Mouse (Mus musculus) neural tube, embryonic 11.5 days (tissue): ENCODE data around the gene Cacna1e. TPM values are rescaled to one million over a fixed set of nuclear protein-coding genes. Genes with fewer than 3 reads are reported as not detected.

Source experiments
- ATAC-seq: fragments of 200-750 bp; cut with Nextera tagmentation; 2 replicates; pipeline ENCODE4 v1.8.0; 2017; ENCODE audit warnings: moderate number of reproducible peaks, mild to moderate bottlenecking, moderate TSS enrichment, moderate library complexity; ENCODE audit not compliant: insufficient read depth, low FRiP score, low TSS enrichment
- DNase-seq: peaks from one replicate; pipeline ENCODE4 v3.0.0-alpha.2; 2015; ENCODE audit warnings: low spot score
- H3K27ac ChIP-seq: fragments of 300-500 bp; sonication (generic); 2 replicates; pipeline ENCODE4 v1.5.1; 2014; ENCODE audit warnings: low read depth, mild to moderate bottlenecking, low read length
- H3K27me3 ChIP-seq: fragments of 300-500 bp; sonication (generic); 2 replicates; pipeline ENCODE4 v1.6.1; 2014; ENCODE audit warnings: mild to moderate bottlenecking, low read length, mixed read lengths; ENCODE audit not compliant: control insufficient read depth, insufficient read depth
- H3K36me3 ChIP-seq: fragments of 300-500 bp; sonication (generic); 2 replicates; pipeline ENCODE4 v1.6.1; 2014; ENCODE audit warnings: mild to moderate bottlenecking, low read length, moderate library complexity, mixed read lengths; ENCODE audit not compliant: control insufficient read depth, insufficient read depth
- H3K4me1 ChIP-seq: fragments of 300-500 bp; sonication (generic); 2 replicates; pipeline ENCODE4 v1.6.1; 2014; ENCODE audit warnings: low read length, mixed read lengths; ENCODE audit not compliant: control insufficient read depth, insufficient read depth
- H3K4me2 ChIP-seq: fragments of 300-500 bp; sonication (generic); 2 replicates; pipeline ENCODE4 v1.6.1; 2014; ENCODE audit warnings: low read depth, mild to moderate bottlenecking, moderate library complexity
- H3K4me3 ChIP-seq: fragments of 300-500 bp; sonication (generic); 2 replicates; pipeline ENCODE4 v1.5.1; 2014; ENCODE audit warnings: low read depth, low read length
- H3K9ac ChIP-seq: fragments of 300-500 bp; sonication (generic); 2 replicates; pipeline ENCODE4 v1.6.1; 2014; ENCODE audit warnings: mild to moderate bottlenecking, low read length
- H3K9me3 ChIP-seq: fragments of 300-500 bp; sonication (generic); 2 replicates; pipeline ENCODE4 v1.6.1; 2016; ENCODE audit warnings: low read length; ENCODE audit not compliant: control insufficient read depth
- WGBS: fragments of 180-500 bp; shearing (Covaris S2); extraction: QIAGEN DNeasy Blood & Tissue Kit; methylation state at CpG from one replicate; pipeline ENCODE4 v1.1.7; 2014; 5-methylcytosine and 5-hydroxymethylcytosine counted together
- polyA plus RNA-seq: library from polyadenylated mRNA; unstranded; fragments of >200 nt; fragmentation: Nextera tagmentation; extraction: Ambion mirVana; gene quantifications from 2 replicates; pipeline ENCODE4 v1.2.1, GENCODE M21; 2014

Cacna1e gene
- polyA plus RNA-seq, 1 experiment from 2014 or later = 2.8 TPM

DNA sequence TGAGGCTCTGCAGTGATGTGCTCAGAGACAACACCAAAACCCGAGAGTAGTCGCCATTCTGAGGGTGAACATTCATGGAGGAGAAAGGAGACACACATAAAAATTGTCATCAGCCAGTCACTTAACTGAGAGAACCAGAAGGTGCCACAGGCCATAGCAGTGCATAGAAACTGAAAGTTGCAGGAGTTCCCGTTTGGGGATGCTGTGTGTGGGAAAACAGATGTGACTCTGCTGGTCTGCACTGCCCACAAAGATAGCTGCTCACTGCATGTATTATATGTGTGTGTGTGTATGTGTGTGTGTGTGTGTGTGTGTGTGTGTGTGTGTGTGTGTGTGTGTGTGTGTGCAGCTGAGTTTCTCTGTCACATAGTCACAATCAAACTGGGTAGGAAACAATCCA, 61.2 kb downstream of the Cacna1e start:
- no peaks in the 10 kb centered on the region for H3K9me3 ChIP-seq
- H3K4me1 ChIP-seq = no peaks in the 10 kb centered on the region
- H3K27me3 ChIP-seq = no peaks in the 10 kb centered on the region
- no peak overlapping the region for H3K4me2 ChIP-seq
- DNase-seq (no peak), ATAC-seq (no peak)
- 65% methylated on average over 3 of the region's 3 CpGs for WGBS
- H3K9ac ChIP-seq = no peak overlapping the region
- no peak overlapping the region for H3K27ac ChIP-seq
- no peaks in the 10 kb centered on the region for H3K36me3 ChIP-seq
- no peak overlapping the region for H3K4me3 ChIP-seq

DNA sequence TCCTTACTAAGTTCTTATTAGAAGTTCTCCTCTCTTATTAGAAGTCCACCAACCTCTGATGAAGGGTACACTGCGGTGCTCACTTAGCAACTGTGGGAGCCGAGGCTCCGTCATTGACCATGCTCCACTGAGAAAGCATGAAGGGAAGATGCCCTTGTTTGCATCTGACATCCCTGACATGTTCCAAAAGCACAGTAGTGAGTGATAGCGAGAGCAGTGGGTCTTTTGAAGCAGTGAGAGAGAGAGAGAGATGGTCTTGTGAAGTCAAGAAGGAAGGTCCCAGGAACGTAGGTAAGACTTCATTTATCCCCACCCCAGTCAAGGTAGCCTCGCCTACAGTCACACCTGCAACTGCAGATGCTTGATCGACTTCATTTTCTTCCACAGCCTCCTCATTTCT, 63.9 kb downstream of the Cacna1e start:
- H3K27ac ChIP-seq = no peak overlapping the region
- no peaks in the 10 kb centered on the region for H3K36me3 ChIP-seq
- WGBS = 91% methylated on average over 7 of the region's 7 CpGs
- H3K4me3 ChIP-seq = no peak overlapping the region
- no peaks in the 10 kb centered on the region for H3K27me3 ChIP-seq
- no peak overlapping the region for H3K4me2 ChIP-seq
- DNase-seq (no peak), ATAC-seq (no peak)
- no peaks in the 10 kb centered on the region for H3K9me3 ChIP-seq
- no peaks in the 10 kb centered on the region for H3K4me1 ChIP-seq
- no peak overlapping the region for H3K9ac ChIP-seq

DNA sequence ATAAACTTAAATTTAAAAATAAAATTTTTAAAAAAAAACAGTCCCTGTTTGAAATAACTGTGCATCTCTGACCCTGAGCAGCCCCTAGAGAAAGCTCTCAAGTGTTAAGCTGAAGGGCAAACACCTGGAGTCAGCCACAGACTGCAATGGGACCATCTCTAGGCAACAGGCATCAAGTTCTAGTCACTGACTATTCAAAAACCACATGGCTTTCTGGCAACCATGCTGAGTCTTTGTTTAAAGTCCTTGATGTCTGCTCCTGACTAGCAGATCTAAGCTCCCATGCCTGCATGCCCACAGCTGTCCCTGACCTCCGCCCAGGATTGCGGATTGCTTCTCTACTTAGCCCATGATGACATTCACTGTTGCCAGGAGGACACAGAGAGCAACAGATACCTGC, 64.3 kb downstream of the Cacna1e start:
- 88% methylated on average over 2 of the region's 2 CpGs for WGBS
- DNase-seq (no peak), ATAC-seq (no peak)
- no peak overlapping the region for H3K4me3 ChIP-seq
- no peak overlapping the region for H3K9ac ChIP-seq
- no peaks in the 10 kb centered on the region for H3K4me1 ChIP-seq
- no peaks in the 10 kb centered on the region for H3K27me3 ChIP-seq
- no peaks in the 10 kb centered on the region for H3K36me3 ChIP-seq
- no peak overlapping the region for H3K27ac ChIP-seq
- no peaks in the 10 kb centered on the region for H3K9me3 ChIP-seq
- H3K4me2 ChIP-seq = no peak overlapping the region

- 42% methylated on average over 1 of the region's 1 CpGs for WGBS
- ATAC-seq (no peak), DNase-seq (no peak)
- no peak overlapping the region for H3K27ac ChIP-seq
- no peak overlapping the region for H3K9ac ChIP-seq
- no peak overlapping the region for H3K4me3 ChIP-seq
- H3K27me3 ChIP-seq = no peaks in the 10 kb centered on the region
- no peaks in the 10 kb centered on the region for H3K9me3 ChIP-seq
- H3K4me1 ChIP-seq = no peaks in the 10 kb centered on the region
- H3K4me2 ChIP-seq = no peak overlapping the region
- H3K36me3 ChIP-seq = no peaks in the 10 kb centered on the region
These were observed 65.6 kb downstream of the Cacna1e start for GRCm38 (mm10) chr1:154818742-154819141.

- no peak for ATAC-seq
- Histone ChIP-seq H3K4me1 (no peaks in the 10 kb centered on the region), H3K36me3 (no peaks in the 10 kb centered on the region), H3K4me3 (no peak overlapping the region), H3K27me3 (no peaks in the 10 kb centered on the region), H3K9me3 (no peaks in the 10 kb centered on the region), H3K27ac (no peak overlapping the region), H3K4me2 (no peak overlapping the region), H3K9ac (no peak overlapping the region)
- WGBS = 79% methylated on average over 6 of the region's 6 CpGs
- DNase-seq = no peak
These were observed 67.5 kb downstream of the Cacna1e start for GRCm38 (mm10) chr1:154816836-154817235.

DNA sequence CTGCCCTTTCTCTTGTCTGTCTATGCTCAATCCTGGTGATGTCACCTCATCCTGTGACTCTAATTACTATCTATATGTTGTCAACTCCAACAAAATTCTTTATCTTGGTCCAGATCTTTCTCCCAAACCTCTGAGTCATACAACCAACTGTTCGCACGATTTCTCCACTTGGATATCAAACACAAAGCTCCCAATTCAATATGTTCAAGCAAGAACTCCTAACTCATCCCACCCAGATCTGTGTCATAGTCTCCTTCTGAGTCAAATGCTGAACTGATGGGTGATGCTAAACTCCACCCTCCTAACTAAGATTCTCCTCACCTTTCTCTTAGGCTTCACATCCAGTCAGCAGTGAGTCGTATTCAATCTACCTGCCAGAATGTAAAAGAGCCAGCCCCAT, 68.0 kb downstream of the Cacna1e start:
- Histone ChIP-seq H3K4me2 (no peak overlapping the region), H3K4me1 (no peaks in the 10 kb centered on the region), H3K36me3 (no peaks in the 10 kb centered on the region), H3K27ac (no peak overlapping the region), H3K9ac (no peak overlapping the region), H3K4me3 (no peak overlapping the region), H3K9me3 (no peaks in the 10 kb centered on the region), H3K27me3 (no peaks in the 10 kb centered on the region)
- no peak for ATAC-seq
- DNase-seq = no peak
- WGBS = 95% methylated on average over 3 of the region's 3 CpGs

DNA sequence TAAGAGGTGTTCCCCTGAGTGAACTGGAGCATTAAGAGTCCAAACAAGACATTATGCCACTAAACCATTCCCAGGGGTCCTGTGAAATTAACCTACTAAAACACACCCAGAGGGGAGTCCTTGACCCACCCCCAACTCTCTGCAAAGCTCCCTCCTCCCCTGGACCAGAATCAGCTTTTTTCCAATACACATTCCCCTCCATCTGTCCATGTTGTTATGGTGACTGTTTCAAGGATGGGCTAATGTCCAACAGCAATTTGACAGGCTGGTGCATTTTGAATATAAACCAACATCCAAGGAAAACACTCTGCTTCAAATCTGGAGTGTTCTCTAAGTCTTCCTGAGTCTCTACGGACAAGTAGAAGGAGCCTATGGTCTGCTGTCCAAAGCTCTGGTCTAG, 78.6 kb downstream of the Cacna1e start:
- no peak for ATAC-seq
- WGBS = 94% methylated on average over 1 of the region's 1 CpGs

GRCm38 (mm10) chr1:154805038-154805437, 79.3 kb downstream of the Cacna1e start:
- no peak overlapping the region for H3K27ac ChIP-seq
- H3K4me3 ChIP-seq = no peak overlapping the region
- no peak overlapping the region for H3K9ac ChIP-seq
- DNase-seq (no peak), ATAC-seq (no peak)
- no peaks in the 10 kb centered on the region for H3K9me3 ChIP-seq
- H3K36me3 ChIP-seq = no peaks in the 10 kb centered on the region
- H3K4me1 ChIP-seq = no peaks in the 10 kb centered on the region
- 94% methylated on average over 3 of the region's 3 CpGs for WGBS
- no peak overlapping the region for H3K4me2 ChIP-seq
- H3K27me3 ChIP-seq = no peaks in the 10 kb centered on the region

More for the DNA sequence above, 78.6 kb downstream of the Cacna1e start:
- Histone ChIP-seq H3K4me1 (no peaks in the 10 kb centered on the region), H3K36me3 (no peaks in the 10 kb centered on the region), H3K9me3 (no peaks in the 10 kb centered on the region), H3K9ac (no peak overlapping the region), H3K27me3 (no peaks in the 10 kb centered on the region), H3K4me2 (no peak overlapping the region), H3K27ac (no peak overlapping the region), H3K4me3 (no peak overlapping the region)
- no peak for DNase-seq

DNA sequence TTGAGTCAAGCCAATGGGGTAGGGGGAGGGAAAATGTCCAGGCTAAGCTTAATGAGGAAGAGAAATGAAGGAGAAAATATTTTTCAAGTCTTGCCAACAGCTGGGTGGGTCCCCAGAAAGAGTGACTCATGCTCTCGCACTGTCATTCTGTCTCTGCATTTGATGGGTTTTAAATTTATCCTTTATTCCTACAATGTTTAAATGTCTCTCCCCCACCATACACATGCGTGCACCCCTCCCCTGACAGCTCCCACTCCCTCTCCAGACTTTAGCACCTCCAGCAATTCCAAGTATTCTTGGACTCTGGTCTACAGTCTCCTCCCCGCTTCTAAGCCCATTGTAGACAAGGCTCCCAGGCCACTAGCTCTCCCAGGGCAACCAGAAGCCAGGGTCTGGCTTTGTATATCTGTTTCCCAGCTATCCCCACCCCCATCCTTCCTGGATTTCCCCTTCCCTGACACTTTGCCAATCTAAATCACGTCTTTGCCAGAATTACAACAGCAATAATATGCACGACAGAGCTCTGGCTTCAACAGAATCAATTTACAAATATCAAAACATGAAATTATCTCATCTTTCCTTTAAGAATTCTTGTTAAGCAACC, 81.9 kb downstream of the Cacna1e start:
- Histone ChIP-seq H3K4me2 (no peak overlapping the region), H3K4me3 (no peak overlapping the region), H3K9me3 (no peaks in the 10 kb centered on the region), H3K9ac (no peak overlapping the region), H3K36me3 (no peaks in the 10 kb centered on the region), H3K4me1 (no peaks in the 10 kb centered on the region), H3K27ac (no peak overlapping the region), H3K27me3 (no peaks in the 10 kb centered on the region)
- ATAC-seq = no peak
- WGBS = 81% methylated on average over 5 of the region's 5 CpGs
- DNase-seq = no peak
